Mouse (Mus musculus): ENCODE results near the gene Cdc37.
"Not testable (repeated sequence)": the region's sequence is repeated elsewhere in the genome, so short reads cannot be mapped to it uniquely, and the experiment has no call there.

The Cdc37 gene

GRCm38 (mm10) chr9:21149654-21150419 is at the start of gene Cdc37:
Gene Cdc37, minus strand, starts transcription at chr9:21149982.
- peak; percentile 86 for DNase-seq (ENCODE audit: low spot score)

GRCm38 (mm10) chr9:21198960-21199359 is 49.2 kb upstream of the Cdc37 start:
- no peak for DNase-seq (ENCODE audit: low spot score)

- DNase-seq (ENCODE audit: low spot score), result no peak
Measured at GRCm38 (mm10) chr9:21197981-21198380, 48.2 kb upstream of the Cdc37 start.

- DNase-seq (ENCODE audit: low spot score), result no peak
Measured at GRCm38 (mm10) chr9:21196521-21197433, 47.0 kb upstream of the Cdc37 start.

- DNase-seq (ENCODE audit: low spot score), result not testable (repeated sequence)
Measured at GRCm38 (mm10) chr9:21195736-21196505, 46.1 kb upstream of the Cdc37 start.

- no peak for DNase-seq (ENCODE audit: low spot score)
Measured at GRCm38 (mm10) chr9:21194787-21195493, 45.2 kb upstream of the Cdc37 start.

GRCm38 (mm10) chr9:21193786-21194185 is 44.0 kb upstream of the Cdc37 start:
- no peak for DNase-seq (ENCODE audit: low spot score)

- no peak for DNase-seq (ENCODE audit: low spot score)
Measured at GRCm38 (mm10) chr9:21190670-21191069, 40.9 kb upstream of the Cdc37 start.

GRCm38 (mm10) chr9:21189905-21190304 is 40.1 kb upstream of the Cdc37 start:
- no peak for DNase-seq (ENCODE audit: low spot score)

GRCm38 (mm10) chr9:21185436-21185835 is 35.7 kb upstream of the Cdc37 start:
- DNase-seq (ENCODE audit: low spot score), result no peak

GRCm38 (mm10) chr9:21184733-21185132 is 35.0 kb upstream of the Cdc37 start:
- no peak for DNase-seq (ENCODE audit: low spot score)

GRCm38 (mm10) chr9:21183905-21184413 is 34.2 kb upstream of the Cdc37 start:
- no peak for DNase-seq (ENCODE audit: low spot score)

GRCm38 (mm10) chr9:21183421-21183820 is 33.6 kb upstream of the Cdc37 start:
- no peak for DNase-seq (ENCODE audit: low spot score)

GRCm38 (mm10) chr9:21181421-21182220 is 31.8 kb upstream of the Cdc37 start:
- DNase-seq (ENCODE audit: low spot score), result no peak

GRCm38 (mm10) chr9:21180841-21181240 is 31.1 kb upstream of the Cdc37 start:
- no peak for DNase-seq (ENCODE audit: low spot score)

GRCm38 (mm10) chr9:21180402-21180801 is 30.6 kb upstream of the Cdc37 start:
- no peak for DNase-seq (ENCODE audit: low spot score)

- DNase-seq (ENCODE audit: low spot score), result no peak
Measured at GRCm38 (mm10) chr9:21172364-21172763, 22.6 kb upstream of the Cdc37 start.

GRCm38 (mm10) chr9:21169157-21169556 is 19.4 kb upstream of the Cdc37 start:
- no peak for DNase-seq (ENCODE audit: low spot score)

- DNase-seq (ENCODE audit: low spot score), result peak; percentile 63
Measured at GRCm38 (mm10) chr9:21168161-21169123, 18.7 kb upstream of the Cdc37 start.

Data from ovary, postnatal 14 days (tissue).